Mouse (Mus musculus) gastrocnemius, adult 2 months (tissue): Measurements from ENCODE around the gene Fgf11. TPM values are rescaled to one million over a fixed set of nuclear protein-coding genes. Genes with fewer than 3 reads are reported as not detected.

Source experiments
- DNase-seq: peaks from one replicate; pipeline ENCODE4 v3.0.0; 2022
- H3K27ac ChIP-seq: fragments of 200-600 bp; 2 replicates; pipeline ENCODE4 v1.8.1; 2022; ENCODE audit warnings: mild to moderate bottlenecking
- H3K4me3 ChIP-seq: fragments of 200-600 bp; 2 replicates; pipeline ENCODE4 v1.8.1; 2022; ENCODE audit warnings: mild to moderate bottlenecking, moderate library complexity
- CTCF ChIP-seq: fragments of 200-600 bp; IDR thresholded peaks from 2 replicates; pipeline ENCODE4 v1.8.1; 2022; ENCODE audit warnings: antibody characterized with exemption, mild to moderate bottlenecking, moderate library complexity
- intact Hi-C: fragments of 180-260 bp; cut with DNase I; formaldehyde crosslinking; loops from one replicate; pipeline ENCODE4 v1.15.1; 2025
- total RNA-seq, 2 experiments: library from RNA; stranded (reverse); gene quantifications; 2 replicates each; pipeline ENCODE4 v1.2.3; 2021

Fgf11 gene
- total RNA-seq, 2 experiments from 2014 or later = 3.9 to 4.7 TPM

DNA sequence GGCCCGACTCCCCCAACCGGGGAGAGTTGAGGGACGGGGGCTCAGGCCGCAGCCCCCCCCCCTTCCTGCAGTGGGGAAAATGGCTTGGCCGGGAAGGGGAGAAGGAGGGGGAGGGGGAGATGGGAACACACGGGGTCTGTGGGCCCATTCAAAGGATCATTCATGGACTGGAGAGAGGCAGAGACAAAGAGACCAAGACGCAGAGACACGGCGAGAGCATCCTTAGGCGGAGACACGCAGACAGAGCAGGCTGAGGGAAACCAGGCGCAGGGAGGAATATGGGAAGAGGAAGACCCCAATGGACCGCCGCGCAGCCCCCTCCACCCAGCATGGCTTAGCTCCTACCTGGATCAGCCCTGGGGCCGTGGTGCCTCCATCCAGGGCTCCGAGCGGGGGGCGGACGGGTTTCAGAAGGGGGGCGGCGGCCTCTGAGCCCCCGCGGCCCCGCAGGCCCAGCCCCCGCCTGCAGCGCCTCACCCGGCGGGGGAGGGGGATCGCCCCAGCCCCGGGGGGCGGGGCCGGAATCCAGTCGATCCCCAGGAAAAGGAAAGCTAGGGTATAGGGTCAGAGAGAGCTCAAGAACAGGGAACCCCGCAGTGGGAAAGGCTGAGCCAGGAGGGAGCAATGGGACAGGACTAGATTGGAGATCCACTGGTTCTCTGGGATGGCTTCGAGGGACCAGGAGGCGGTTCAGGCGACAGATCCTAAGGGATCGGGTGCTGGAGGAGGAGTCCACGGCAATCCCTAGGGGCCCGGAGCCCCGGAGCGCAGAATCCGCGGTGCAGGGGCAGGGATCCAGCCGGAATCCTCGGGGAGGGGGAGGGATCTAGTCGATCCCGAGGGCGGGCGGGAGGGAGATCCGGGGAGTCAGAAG, 35.3 kb upstream of the Fgf11 start:
- H3K4me3 ChIP-seq = peak overlapping the region; percentile 94
- peak overlapping the region; percentile 98 for H3K27ac ChIP-seq
- intact Hi-C loops = loop anchor here (2.0 kb wide), 1 partner anchor 32 kb away; the partner anchor contains the start of gene Tmem102
- peak; percentile 66 for DNase-seq
- no peak for TF ChIP-seq CTCF

DNA sequence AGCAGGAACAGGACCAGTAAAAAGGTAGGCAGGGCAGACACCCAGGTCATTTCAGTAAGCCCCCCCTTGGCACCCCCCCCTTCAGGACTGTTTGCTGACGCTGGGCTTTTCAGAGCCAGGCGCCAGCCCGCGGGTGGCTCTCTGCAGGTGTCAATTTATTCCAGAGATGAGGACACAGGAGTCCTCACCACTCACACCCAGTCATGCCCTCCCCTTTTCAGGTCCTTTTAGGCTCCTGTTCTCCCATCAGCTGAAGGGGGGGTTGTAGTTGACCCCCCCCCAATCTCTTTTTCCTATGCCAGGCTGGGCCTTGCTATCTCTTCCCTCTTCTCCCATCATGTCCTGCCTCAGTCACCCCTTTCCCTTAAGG, 34.3 kb upstream of the Fgf11 start:
- Histone ChIP-seq H3K27ac (no peak overlapping the region), H3K4me3 (no peak overlapping the region)
- DNase-seq = no peak
- TF ChIP-seq CTCF = no peak
- intact Hi-C loops = loop anchor here (2.0 kb wide), 1 partner anchor 31 kb away; the partner anchor contains the start of gene Tmem102

GRCm38 (mm10) chr11:69835326-69835965, 33.8 kb upstream of the Fgf11 start:
- TF ChIP-seq CTCF = no peak
- Histone ChIP-seq H3K27ac (no peak overlapping the region), H3K4me3 (no peak overlapping the region)
- intact Hi-C loops = no loop called here
- no peak for DNase-seq

DNA sequence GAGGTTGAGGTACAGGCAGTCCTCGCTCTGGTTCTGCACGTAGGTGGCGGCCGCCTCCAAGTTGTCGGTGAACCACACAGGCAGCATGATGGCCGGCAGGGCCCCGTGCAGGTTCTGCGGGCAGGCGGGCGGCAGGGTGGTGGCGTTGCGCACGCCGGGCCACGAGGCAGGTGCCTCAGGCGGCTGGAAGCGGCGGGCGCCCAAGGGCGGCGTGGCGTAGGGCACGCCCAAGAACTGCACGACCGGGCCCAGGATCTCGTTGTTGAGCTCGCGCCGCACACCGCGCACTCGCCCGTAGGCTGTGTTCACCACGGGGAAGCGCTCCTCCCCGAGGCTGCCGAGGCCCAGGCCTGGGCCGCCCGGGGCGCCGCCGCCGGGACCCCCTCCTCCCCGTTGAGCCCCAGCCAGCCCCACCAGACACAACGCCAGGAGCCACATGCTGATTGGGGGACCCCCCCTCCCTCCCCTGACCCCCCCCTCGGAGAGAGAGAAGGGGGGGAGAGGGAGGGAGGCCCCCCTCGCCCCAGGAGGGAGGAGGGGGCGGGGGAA, 32.4 kb upstream of the Fgf11 start:
- TF ChIP-seq CTCF = no peak
- intact Hi-C loops = no loop called here
- peak overlapping the region; percentile 60 for H3K4me3 ChIP-seq
- H3K27ac ChIP-seq = no peak overlapping the region
- peak; percentile 49 for DNase-seq

GRCm38 (mm10) chr11:69833554-69833953, 31.9 kb upstream of the Fgf11 start:
- Histone ChIP-seq H3K4me3 (peak overlapping the region; percentile 60), H3K27ac (no peak overlapping the region)
- intact Hi-C loops = no loop called here
- DNase-seq = no peak
- TF ChIP-seq CTCF = no peak

DNA sequence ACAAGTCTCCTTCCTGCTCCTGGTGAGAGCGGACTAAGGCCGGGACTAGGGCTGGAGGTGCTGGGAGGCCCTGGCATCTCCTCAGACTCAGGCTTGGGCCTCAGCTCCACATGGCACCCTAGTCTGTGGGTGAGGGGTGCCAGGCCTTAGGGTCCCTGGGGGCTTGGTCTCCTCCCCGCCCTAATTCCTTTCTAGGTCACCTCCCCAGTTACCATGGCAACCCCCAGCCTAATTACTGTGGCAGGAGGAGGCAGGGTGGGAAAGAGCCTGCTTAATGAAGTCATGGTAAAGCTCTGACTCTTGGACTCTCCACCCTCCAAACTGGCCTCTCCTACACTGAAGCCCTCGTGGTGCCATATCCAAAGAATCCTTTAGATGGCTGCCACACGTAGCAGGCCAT, 27.2 kb upstream of the Fgf11 start:
- TF ChIP-seq CTCF = no peak
- DNase-seq = no peak
- Histone ChIP-seq H3K4me3 (no peak overlapping the region), H3K27ac (no peak overlapping the region)
- intact Hi-C loops = no loop called here

DNA sequence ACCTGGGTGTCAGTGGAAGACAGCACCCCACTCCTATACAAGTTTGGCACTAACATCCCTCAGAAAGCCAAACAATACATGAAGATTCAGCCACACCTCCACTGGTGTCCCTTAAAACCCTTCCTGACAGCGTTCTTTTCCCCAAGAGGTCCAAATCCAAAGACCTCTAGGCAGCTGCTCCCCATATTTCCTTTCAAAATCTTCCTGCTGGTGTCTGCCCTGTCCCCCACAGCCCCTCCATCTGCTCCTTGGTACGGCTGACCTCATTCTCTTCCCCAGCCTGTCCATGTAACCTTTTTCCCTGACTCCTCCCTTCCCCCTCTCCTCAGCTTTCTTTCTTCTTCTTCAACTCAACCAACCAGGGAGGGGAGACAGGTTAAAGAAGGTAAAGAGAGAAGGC, 21.8 kb upstream of the Fgf11 start:
- intact Hi-C loops = no loop called here
- TF ChIP-seq CTCF = no peak

DNA sequence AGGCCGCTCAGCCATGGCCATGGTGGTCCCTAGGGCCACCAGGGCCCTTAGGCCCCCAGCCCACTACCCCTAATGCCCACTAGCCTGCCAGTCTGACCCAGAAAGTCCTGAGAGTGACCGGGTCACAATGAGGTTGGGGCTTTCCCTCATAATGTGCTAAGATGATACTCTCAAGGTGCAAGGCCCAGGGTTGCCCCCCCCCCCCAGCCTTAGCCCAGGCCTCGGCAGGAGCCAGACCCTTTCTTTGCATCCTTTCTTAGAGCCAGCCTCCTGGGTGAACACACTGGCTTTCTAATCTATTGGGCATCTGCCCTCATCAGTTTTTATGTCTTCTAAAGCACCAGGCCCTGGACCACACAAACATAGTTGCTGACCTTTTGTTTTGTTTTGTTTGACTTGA, 20.4 kb upstream of the Fgf11 start, which contains the start of gene Spem1:
Gene Spem1, minus strand, starts transcription at position 101 of the 400 bp plus-strand sequence.
- DNase-seq = no peak
- no peak within 1 kb of the TSS for H3K4me3 ChIP-seq
- intact Hi-C loops = no loop called here
- TF ChIP-seq CTCF = no peak
- H3K27ac ChIP-seq = no peak within 1 kb of the TSS

More for the DNA sequence above, 21.8 kb upstream of the Fgf11 start:
- Histone ChIP-seq H3K27ac (no peak overlapping the region), H3K4me3 (no peak overlapping the region)
- DNase-seq = no peak

GRCm38 (mm10) chr11:69818871-69819270, 17.2 kb upstream of the Fgf11 start:
- H3K4me3 ChIP-seq = no peak overlapping the region
- H3K27ac ChIP-seq = no peak overlapping the region
- intact Hi-C loops = no loop called here
- DNase-seq = no peak
- no peak for TF ChIP-seq CTCF

DNA sequence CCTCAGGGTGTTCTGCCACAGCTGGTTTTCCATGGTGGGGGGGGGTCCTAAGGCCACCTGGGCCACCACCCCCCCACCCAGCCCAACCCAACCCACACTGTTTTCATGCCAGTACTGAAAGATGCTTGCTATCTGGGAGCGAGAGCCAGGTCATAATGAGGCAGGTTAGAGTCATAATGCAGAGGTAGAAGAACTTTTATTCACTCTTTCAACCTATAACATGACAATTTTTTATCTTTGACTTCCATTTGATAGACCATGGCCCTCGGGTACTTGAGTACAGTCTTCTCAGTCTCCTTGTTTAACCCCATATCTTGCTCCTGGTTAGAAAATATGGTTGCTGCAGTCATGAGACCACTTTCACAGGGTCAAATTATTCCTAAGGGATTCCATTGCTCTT, 16.7 kb upstream of the Fgf11 start, which contains the start of gene Spem2:
Gene Spem2, minus strand, starts transcription at position 101 of the 400 bp plus-strand sequence.
- no peak within 1 kb of the TSS for H3K27ac ChIP-seq
- no peak for TF ChIP-seq CTCF
- no peak for DNase-seq
- intact Hi-C loops = no loop called here
- H3K4me3 ChIP-seq = no peak within 1 kb of the TSS

DNA sequence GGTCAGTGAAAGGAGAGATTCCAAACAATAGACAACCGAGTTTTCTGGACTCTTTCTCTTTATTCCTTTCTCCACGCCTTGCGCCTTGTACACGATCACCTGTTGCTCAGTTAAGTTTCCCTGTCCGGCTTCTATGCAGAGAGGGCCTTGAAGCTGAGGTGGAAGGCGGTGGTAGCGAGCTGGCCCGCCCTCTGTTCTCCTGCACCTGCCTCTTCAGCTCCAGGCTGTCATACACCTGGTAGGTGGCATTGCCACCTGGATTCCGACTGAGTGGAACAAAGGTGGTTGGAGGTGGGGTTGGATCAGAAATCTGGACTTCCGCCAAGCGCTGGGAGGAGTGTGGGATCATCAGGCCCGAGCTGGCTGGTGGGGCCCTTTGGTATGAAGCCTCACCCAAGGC, 14.9 kb upstream of the Fgf11 start:
- TF ChIP-seq CTCF = no peak
- intact Hi-C loops = no loop called here
- DNase-seq = no peak
- no peak overlapping the region for H3K27ac ChIP-seq
- no peak overlapping the region for H3K4me3 ChIP-seq

DNA sequence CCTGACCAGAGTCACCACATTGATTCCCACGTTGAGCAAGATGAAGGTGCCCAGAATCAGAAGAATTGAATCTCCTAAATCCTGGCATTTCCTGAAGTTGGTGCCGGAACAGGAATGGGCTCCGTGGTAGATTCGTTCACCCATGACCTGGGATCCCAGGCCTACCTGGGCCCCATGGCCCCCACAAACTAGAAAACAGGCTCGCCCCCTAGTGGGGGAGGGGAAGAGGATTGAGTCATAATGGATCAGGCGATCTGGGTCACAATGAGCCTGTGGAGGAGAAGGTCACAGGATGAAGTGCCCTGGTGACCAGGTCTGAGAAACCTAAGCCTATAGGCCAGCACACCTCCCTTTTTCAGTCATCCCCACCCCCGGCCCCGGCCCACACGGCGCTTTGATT, 13.5 kb upstream of the Fgf11 start, which contains the start of gene Gm39566:
Gene Gm39566, minus strand, starts transcription at position 144 of the 400 bp plus-strand sequence.
- 0 out of 2 replicates have a peak, but pooled peaks have one; percentile 2 for TF ChIP-seq CTCF
- intact Hi-C loops = no loop called here
- Histone ChIP-seq H3K4me3 (no peak within 1 kb of the TSS), H3K27ac (no peak within 1 kb of the TSS)
- no peak for DNase-seq

GRCm38 (mm10) chr11:69810280-69810679, 8.6 kb upstream of the Fgf11 start:
- Histone ChIP-seq H3K4me3 (no peak overlapping the region), H3K27ac (no peak overlapping the region)
- intact Hi-C loops = no loop called here
- no peak for DNase-seq
- no peak for TF ChIP-seq CTCF
